Mouse (Mus musculus): ENCODE measurements around the gene Tmem144. TPM values are rescaled to one million over a fixed set of nuclear protein-coding genes. Genes with fewer than 3 reads are reported as not detected.
A peak's percentile ranks its signal among the peaks of the same experiment; 100 is the strongest.

Gene Tmem144
- total RNA-seq, 4 experiments from 2014 or later = 6.4 to 11.6 (median 10.2) TPM

- DNase-seq = no peak
Measured at GRCm38 (mm10) chr3:79858221-79858620, 5.6 kb upstream of the Tmem144 start.

GRCm38 (mm10) chr3:79857780-79858179, 5.2 kb upstream of the Tmem144 start:
- no peak for DNase-seq

GRCm38 (mm10) chr3:79852108-79852507, 465 bp downstream of the Tmem144 start:
- DNase-seq = no peak

- no peak for DNase-seq
Measured at GRCm38 (mm10) chr3:79850656-79851055, 1.9 kb downstream of the Tmem144 start.

- no peak for DNase-seq
Measured at GRCm38 (mm10) chr3:79849621-79850020, 3.0 kb downstream of the Tmem144 start.

- no peak for DNase-seq
Measured at GRCm38 (mm10) chr3:79848841-79849240, 3.7 kb downstream of the Tmem144 start.

- no peak for DNase-seq
Measured at GRCm38 (mm10) chr3:79846633-79847032, 5.9 kb downstream of the Tmem144 start.

- DNase-seq = no peak
Measured at GRCm38 (mm10) chr3:79843999-79844398, 8.6 kb downstream of the Tmem144 start.

GRCm38 (mm10) chr3:79842616-79843016, 10.0 kb downstream of the Tmem144 start:
- peak; percentile 72 for DNase-seq

- DNase-seq = no peak
Measured at GRCm38 (mm10) chr3:79842165-79842564, 10.4 kb downstream of the Tmem144 start.

GRCm38 (mm10) chr3:79841475-79841874, 11.1 kb downstream of the Tmem144 start:
- no peak for DNase-seq

- no peak for DNase-seq
Measured at GRCm38 (mm10) chr3:79838751-79839150, 13.8 kb downstream of the Tmem144 start.

- no peak for DNase-seq
Measured at GRCm38 (mm10) chr3:79829289-79829688, 23.3 kb downstream of the Tmem144 start.

- peak; percentile 36 for DNase-seq
Measured at GRCm38 (mm10) chr3:79825067-79825780, 27.3 kb downstream of the Tmem144 start.

- DNase-seq = no peak
Measured at GRCm38 (mm10) chr3:79823176-79823575, 29.4 kb downstream of the Tmem144 start.

GRCm38 (mm10) chr3:79821131-79821530, 31.4 kb downstream of the Tmem144 start:
- DNase-seq = no peak

- DNase-seq = no peak
Measured at GRCm38 (mm10) chr3:79818202-79818995, 34.2 kb downstream of the Tmem144 start.

GRCm38 (mm10) chr3:79816229-79816628, 36.3 kb downstream of the Tmem144 start:
- DNase-seq = no peak

- peak; percentile 28 for DNase-seq
Measured at GRCm38 (mm10) chr3:79813814-79814490, 38.6 kb downstream of the Tmem144 start.

GRCm38 (mm10) chr3:79812042-79812441, 40.5 kb downstream of the Tmem144 start:
- no peak for DNase-seq

GRCm38 (mm10) chr3:79811632-79812031, 40.9 kb downstream of the Tmem144 start:
- DNase-seq = no peak

GRCm38 (mm10) chr3:79810563-79810962, 42.0 kb downstream of the Tmem144 start:
- no peak for DNase-seq

- DNase-seq = no peak
Measured at GRCm38 (mm10) chr3:79809180-79809567, 43.4 kb downstream of the Tmem144 start.
